ENCODE assay signal across 9 mouse cellular contexts in the genomic region with DNA sequence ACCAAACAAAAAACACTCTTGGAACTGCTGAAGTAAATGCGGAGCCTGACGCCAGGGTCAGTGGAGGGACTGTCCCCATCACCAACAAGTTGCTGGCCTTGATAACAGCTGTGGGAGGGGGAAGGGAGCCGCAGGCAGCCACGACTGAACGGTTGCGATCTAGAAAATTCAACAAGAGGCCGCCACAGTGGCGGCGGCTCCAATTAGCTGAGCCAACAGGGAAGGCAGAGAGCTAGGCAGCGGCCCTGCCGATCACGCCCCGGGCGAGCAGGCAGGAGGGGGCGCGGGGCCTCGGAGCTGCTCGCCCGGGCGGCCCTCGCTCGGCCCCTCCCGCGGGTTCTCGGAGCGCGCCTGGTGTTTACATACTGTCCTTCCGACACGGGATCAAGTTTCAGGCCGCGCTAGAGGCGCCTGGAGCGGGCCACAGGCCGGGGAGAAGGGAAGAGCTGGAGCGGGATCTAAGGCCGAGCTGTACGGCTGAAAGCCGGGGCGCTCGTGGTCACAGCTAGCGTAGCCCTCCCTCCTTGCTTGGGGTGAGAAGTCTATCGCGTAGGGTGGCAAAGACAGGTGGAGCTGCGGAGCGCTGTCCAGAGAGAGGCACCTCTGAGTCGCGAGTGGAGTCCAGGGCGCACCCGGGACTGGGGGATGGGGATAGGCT. TPM values are rescaled to one million over a fixed set of nuclear protein-coding genes. Genes with fewer than 3 reads are reported as not detected.
DNase-seq lines count a peak whose midpoint lies in the region; ATAC-seq and TF ChIP-seq lines count a peak whose summit lies in the region.
"Had no signal": no experiment of that assay in that cellular context is flagged by ENCODE, and none has a peak within 500 bp of the region (broad histone marks: within the 10 kb centered on the region; RNA-seq: fewer than 3 reads in every experiment).

No protein-coding gene starts in this region.

- no peak for TF ChIP-seq EP300 in stomach, postnatal 0 days (optimal IDR thresholded peaks at IDR 0.05)

- H3K27ac ChIP-seq in kidney, postnatal 0 days, result peak overlapping the region; percentile 77
- H3K27ac ChIP-seq in stomach, postnatal 0 days (replicated peaks), result peak overlapping the region; percentile 63; the same call in 1 of the 2 replicates

- peak overlapping the region; percentile 42; the same call in 1 of the 2 replicates for H3K9ac ChIP-seq in kidney, postnatal 0 days (ENCODE audit: low read depth, low read length)
- H3K9ac ChIP-seq in stomach, postnatal 0 days (ENCODE audit: low read length), result peak overlapping the region; percentile 41

- DNase-seq in cerebellum, postnatal 25 days, result peak; percentile 36 to 42
- DNase-seq in cerebellum, adult 11 months, result no peak
- peak; percentile 62 to 65 for DNase-seq in adrenal gland, postnatal 36 days
- peak; percentile 63 to 72 for DNase-seq in heart, adult 18-20 months
- peak; percentile 88 for DNase-seq in kidney, postnatal 0 days (ENCODE audit: low spot score)
- peak; percentile 78 for DNase-seq in mesoderm, embryonic 11.5 days (ENCODE audit: low read depth, low spot score)
- peak; percentile 79 for DNase-seq in stomach, postnatal 0 days (ENCODE audit: low spot score)

- peak overlapping the region; percentile 75 for H3K4me2 ChIP-seq in kidney, postnatal 0 days (ENCODE audit: low read length)
- H3K4me2 ChIP-seq in stomach, postnatal 0 days (replicated peaks; ENCODE audit: low read depth), result peak overlapping the region; percentile 50

- H3K36me3 ChIP-seq in kidney, postnatal 0 days (ENCODE audit: insufficient read depth, low read length), result no peaks in the 10 kb centered on the region
- no peaks in the 10 kb centered on the region for H3K36me3 ChIP-seq in stomach, postnatal 0 days (ENCODE audit: control insufficient read depth, insufficient read depth, low read length)

- no peaks in the 10 kb centered on the region for H3K4me1 ChIP-seq in kidney, postnatal 0 days (replicated peaks; ENCODE audit: insufficient read depth, low read length)
- H3K4me1 ChIP-seq in stomach, postnatal 0 days (replicated peaks; ENCODE audit: control insufficient read depth, insufficient read depth), result no peaks in the 10 kb centered on the region

- H3K4me3 ChIP-seq in kidney, postnatal 0 days (replicated peaks; ENCODE audit: low read depth, low read length), result peak overlapping the region; percentile 17
- peak overlapping the region; percentile 30 for H3K4me3 ChIP-seq in stomach, postnatal 0 days (ENCODE audit: low read depth, low read length)

- H3K27me3 ChIP-seq in kidney, postnatal 0 days (ENCODE audit: insufficient read depth, low read length), result no peaks in the 10 kb centered on the region
- no peaks in the 10 kb centered on the region for H3K27me3 ChIP-seq in stomach, postnatal 0 days (ENCODE audit: control insufficient read depth, insufficient read depth, low read length)

- WGBS in kidney, postnatal 0 days, result 2% methylated on average over 49 of the region's 49 CpGs
- 2% methylated on average over 33 of the region's 49 CpGs for WGBS in stomach, postnatal 0 days

- ATAC-seq in kidney, postnatal 0 days (replicated peaks; ENCODE audit: low FRiP score, low read depth), result peak; percentile 49
- ATAC-seq in stomach, postnatal 0 days (ENCODE audit: low FRiP score, low TSS enrichment), result peak; percentile 64
- ATAC-seq in activated CD4-positive, CD25-positive, alpha-beta regulatory T cell, adult 4 months, result no peak
- ATAC-seq: Patski had no signal

- H3K9me3 ChIP-seq in kidney, postnatal 0 days (replicated peaks; ENCODE audit: low read length), result no peaks in the 10 kb centered on the region
- no peaks in the 10 kb centered on the region for H3K9me3 ChIP-seq in stomach, postnatal 0 days (ENCODE audit: control insufficient read depth, low read length)

- TF ChIP-seq CTCF in kidney, postnatal 0 days (IDR thresholded peaks at IDR 0.05; ENCODE audit: low read depth), result no peak
- TF ChIP-seq CTCF in stomach, postnatal 0 days (IDR thresholded peaks at IDR 0.05; ENCODE audit: low read depth), result no peak; the same call in 1 of the 2 replicates

RNA-seq across cellular contexts. Expression of a gene that starts 26.8 kb away (rescaled TPM):
- total RNA-seq in adrenal gland, postnatal 36 days (2021), result 10 to 100 TPM; 14.5 to 16.0 TPM
- total RNA-seq in heart, adult 18-20 months (2021), result 10 to 100 TPM; 16.7 to 20.5 TPM
- polyA plus RNA-seq in kidney, postnatal 0 days (2015; fragmentation: Nextera tagmentation; extraction: Ambion mirVana), result 12.2 and 12.8 TPM in 2 replicates
- 4.7 and 5.5 TPM in 2 replicates for polyA plus RNA-seq in stomach, postnatal 0 days (2015; fragmentation: Nextera tagmentation; extraction: Ambion mirVana)
- polyA plus RNA-seq in activated CD4-positive, CD25-positive, alpha-beta regulatory T cell, adult 4 months (2017; shearing (Covaris generic)), result 10 to 100 TPM; 21.6 to 23.6 TPM
